Mouse (Mus musculus) intestine, embryonic 14.5 days (tissue): ENCODE data around the gene Dnajc19. TPM values are rescaled to one million over a fixed set of nuclear protein-coding genes. Genes with fewer than 3 reads are reported as not detected.
"Not testable (repeated sequence)": the region's sequence is repeated elsewhere in the genome, so short reads cannot be mapped to it uniquely, and the experiment has no call there.

Source experiments
- ATAC-seq: fragments of 200-750 bp; cut with Nextera tagmentation; replicated peaks from 2 replicates; pipeline ENCODE4 v1.8.0; 2017; ENCODE audit warnings: low read depth, moderate number of reproducible peaks, moderate TSS enrichment, moderate library complexity; ENCODE audit not compliant: low FRiP score, low TSS enrichment
- DNase-seq: peaks from one replicate; pipeline ENCODE4 v3.0.0-alpha.2; 2018; ENCODE audit warnings: low spot score
- H3K27ac ChIP-seq: fragments of 300-500 bp; sonication (generic); 2 replicates; pipeline ENCODE4 v1.5.1; 2014; ENCODE audit warnings: low read depth, mild to moderate bottlenecking, control low read depth
- H3K27me3 ChIP-seq: fragments of 300-500 bp; sonication (generic); replicated peaks from 2 replicates; pipeline ENCODE4 v1.6.1; 2014; ENCODE audit warnings: low read length, control low read depth; ENCODE audit not compliant: control insufficient read depth, insufficient read depth
- H3K36me3 ChIP-seq: fragments of 300-500 bp; sonication (generic); 2 replicates; pipeline ENCODE4 v1.6.1; 2014; ENCODE audit warnings: low read length, control low read depth; ENCODE audit not compliant: control insufficient read depth, insufficient read depth
- H3K4me1 ChIP-seq: fragments of 300-500 bp; sonication (generic); replicated peaks from 2 replicates; pipeline ENCODE4 v1.6.1; 2014; ENCODE audit warnings: low read length, control low read depth, mixed read lengths; ENCODE audit not compliant: control insufficient read depth, insufficient read depth
- H3K4me2 ChIP-seq: fragments of 300-500 bp; sonication (generic); 2 replicates; pipeline ENCODE4 v1.6.1; 2014; ENCODE audit warnings: low read length
- H3K4me3 ChIP-seq: fragments of 300-500 bp; sonication (generic); 2 replicates; pipeline ENCODE4 v1.5.1; 2014; ENCODE audit warnings: low read depth, low read length, control low read depth, mixed read lengths
- H3K9ac ChIP-seq: fragments of 300-500 bp; sonication (generic); 2 replicates; pipeline ENCODE4 v1.6.1; 2014; ENCODE audit warnings: mild to moderate bottlenecking, low read length
- H3K9me3 ChIP-seq: fragments of 300-500 bp; sonication (generic); 2 replicates; pipeline ENCODE4 v1.6.1; 2016; ENCODE audit warnings: low read length, control low read depth; ENCODE audit not compliant: control insufficient read depth
- WGBS: fragments of 180-500 bp; shearing (Covaris S2); extraction: QIAGEN DNeasy Blood & Tissue Kit; methylation state at CpG from one replicate; pipeline ENCODE4 v1.1.7; 2014; 5-methylcytosine and 5-hydroxymethylcytosine counted together
- polyA plus RNA-seq: library from polyadenylated mRNA; unstranded; fragments of >200 nt; fragmentation: Nextera tagmentation; extraction: Ambion mirVana; gene quantifications from 2 replicates; pipeline ENCODE4 v1.2.1, GENCODE M21; 2014

Dnajc19 gene
- polyA plus RNA-seq, 1 experiment from 2014 or later: 197 TPM

- 16% methylated on average over 9 of the region's 9 CpGs for WGBS
- no peak overlapping the region for H3K4me2 ChIP-seq
Measured at GRCm38 (mm10) chr3:34106421-34106820, 25.3 kb upstream of the Dnajc19 start.

GRCm38 (mm10) chr3:34103902-34104672 lies 23.0 kb upstream of the Dnajc19 start:
- no peak for ATAC-seq
- 58% methylated on average over 7 of the region's 7 CpGs for WGBS
- H3K4me1 ChIP-seq: no peaks in the 10 kb centered on the region

More at GRCm38 (mm10) chr3:34106421-34106820, 25.3 kb upstream of the Dnajc19 start:
- DNase-seq: no peak
- no peak overlapping the region for H3K9ac ChIP-seq
- H3K9me3 ChIP-seq: no peaks in the 10 kb centered on the region
- no peak overlapping the region for H3K4me3 ChIP-seq
- ATAC-seq: no peak
- no peaks in the 10 kb centered on the region for H3K36me3 ChIP-seq
- H3K4me1 ChIP-seq: no peaks in the 10 kb centered on the region
- H3K27me3 ChIP-seq: peaks cover 16% of the 10 kb centered on the region; the same call in 1 of the 2 replicates
- H3K27ac ChIP-seq: no peak overlapping the region

GRCm38 (mm10) chr3:34102891-34103290 lies 21.8 kb upstream of the Dnajc19 start:
- no peaks in the 10 kb centered on the region for H3K36me3 ChIP-seq
- no peak for ATAC-seq
- no peaks in the 10 kb centered on the region for H3K9me3 ChIP-seq

More at GRCm38 (mm10) chr3:34103902-34104672, 23.0 kb upstream of the Dnajc19 start:
- Histone ChIP-seq H3K9ac (no peak overlapping the region), H3K9me3 (no peaks in the 10 kb centered on the region), H3K36me3 (no peaks in the 10 kb centered on the region), H3K4me2 (no peak overlapping the region), H3K4me3 (no peak overlapping the region), H3K27me3 (peaks cover 16% of the 10 kb centered on the region; the same call in 1 of the 2 replicates), H3K27ac (no peak overlapping the region)
- no peak for DNase-seq

GRCm38 (mm10) chr3:34083655-34084054 lies 2.5 kb upstream of the Dnajc19 start:
- Histone ChIP-seq H3K27ac (no peak overlapping the region), H3K4me2 (no peak overlapping the region), H3K4me1 (peaks cover 4% of the 10 kb centered on the region; the same call in 1 of the 2 replicates), H3K9ac (no peak overlapping the region), H3K36me3 (peaks cover 3% of the 10 kb centered on the region; the same call in 1 of the 2 replicates), H3K4me3 (no peak overlapping the region), H3K27me3 (no peaks in the 10 kb centered on the region), H3K9me3 (no peaks in the 10 kb centered on the region)
- ATAC-seq (no peak), DNase-seq (no peak)
- 69% methylated on average over 5 of the region's 5 CpGs for WGBS

More at GRCm38 (mm10) chr3:34102891-34103290, 21.8 kb upstream of the Dnajc19 start:
- no peak overlapping the region for H3K27ac ChIP-seq
- no peaks in the 10 kb centered on the region for H3K4me1 ChIP-seq
- no peak overlapping the region for H3K4me2 ChIP-seq
- 69% methylated on average over 2 of the region's 2 CpGs for WGBS
- H3K9ac ChIP-seq: no peak overlapping the region
- H3K4me3 ChIP-seq: no peak overlapping the region
- H3K27me3 ChIP-seq: peaks cover 16% of the 10 kb centered on the region; the same call in 1 of the 2 replicates
- DNase-seq: no peak

GRCm38 (mm10) chr3:34081929-34082328 lies 808 bp upstream of the Dnajc19 start:
- Histone ChIP-seq H3K4me2 (peak overlapping the region; percentile 72), H3K9me3 (no peaks in the 10 kb centered on the region), H3K4me3 (peak overlapping the region; percentile 78), H3K36me3 (peaks cover 18% of the 10 kb centered on the region; the same call in 1 of the 2 replicates), H3K27me3 (no peaks in the 10 kb centered on the region), H3K4me1 (peaks cover 4% of the 10 kb centered on the region; the same call in 1 of the 2 replicates), H3K9ac (peak overlapping the region; percentile 81; the same call in 1 of the 2 replicates), H3K27ac (no peak overlapping the region)
- DNase-seq: no peak
- WGBS: 89% methylated on average over 3 of the region's 3 CpGs
- no peak for ATAC-seq

- H3K4me3 ChIP-seq: no peak overlapping the region
- H3K27me3 ChIP-seq: no peaks in the 10 kb centered on the region
- 60% methylated on average over 6 of the region's 6 CpGs for WGBS
- H3K9ac ChIP-seq: no peak overlapping the region
- ATAC-seq (no peak), DNase-seq (no peak)
- no peaks in the 10 kb centered on the region for H3K9me3 ChIP-seq
- peaks cover 4% of the 10 kb centered on the region; the same call in 1 of the 2 replicates for H3K4me1 ChIP-seq
- no peak overlapping the region for H3K27ac ChIP-seq
- H3K4me2 ChIP-seq: no peak overlapping the region
- peaks cover 58% of the 10 kb centered on the region for H3K36me3 ChIP-seq
Measured at GRCm38 (mm10) chr3:34076058-34076759, 4.9 kb downstream of the Dnajc19 start.

GRCm38 (mm10) chr3:34072726-34073125 lies 8.4 kb downstream of the Dnajc19 start:
- Histone ChIP-seq H3K27ac (no peak overlapping the region), H3K36me3 (peaks cover 74% of the 10 kb centered on the region), H3K9me3 (no peaks in the 10 kb centered on the region), H3K4me2 (no peak overlapping the region), H3K4me3 (no peak overlapping the region), H3K9ac (no peak overlapping the region), H3K27me3 (no peaks in the 10 kb centered on the region), H3K4me1 (no peaks in the 10 kb centered on the region)
- no peak for DNase-seq
- ATAC-seq: no peak
- WGBS: 92% methylated on average over 6 of the region's 6 CpGs

- WGBS: 92% methylated on average over 7 of the region's 7 CpGs
- DNase-seq, H3K27me3 ChIP-seq, H3K9ac ChIP-seq, H3K4me2 ChIP-seq, H3K4me1 ChIP-seq, ATAC-seq, H3K4me3 ChIP-seq, H3K9me3 ChIP-seq, H3K27ac ChIP-seq: not testable (repeated sequence)
- H3K36me3 ChIP-seq: peaks cover 77% of the 10 kb centered on the region
Measured at GRCm38 (mm10) chr3:34068943-34069342, 12.2 kb downstream of the Dnajc19 start.
